Mouse (Mus musculus): Measurements from ENCODE around the gene Tceal8. TPM values are rescaled to one million over a fixed set of nuclear protein-coding genes. Genes with fewer than 3 reads are reported as not detected.

Tceal8 gene
- polyA plus RNA-seq, 1 experiment from 2014 or later = 214 TPM

DNA sequence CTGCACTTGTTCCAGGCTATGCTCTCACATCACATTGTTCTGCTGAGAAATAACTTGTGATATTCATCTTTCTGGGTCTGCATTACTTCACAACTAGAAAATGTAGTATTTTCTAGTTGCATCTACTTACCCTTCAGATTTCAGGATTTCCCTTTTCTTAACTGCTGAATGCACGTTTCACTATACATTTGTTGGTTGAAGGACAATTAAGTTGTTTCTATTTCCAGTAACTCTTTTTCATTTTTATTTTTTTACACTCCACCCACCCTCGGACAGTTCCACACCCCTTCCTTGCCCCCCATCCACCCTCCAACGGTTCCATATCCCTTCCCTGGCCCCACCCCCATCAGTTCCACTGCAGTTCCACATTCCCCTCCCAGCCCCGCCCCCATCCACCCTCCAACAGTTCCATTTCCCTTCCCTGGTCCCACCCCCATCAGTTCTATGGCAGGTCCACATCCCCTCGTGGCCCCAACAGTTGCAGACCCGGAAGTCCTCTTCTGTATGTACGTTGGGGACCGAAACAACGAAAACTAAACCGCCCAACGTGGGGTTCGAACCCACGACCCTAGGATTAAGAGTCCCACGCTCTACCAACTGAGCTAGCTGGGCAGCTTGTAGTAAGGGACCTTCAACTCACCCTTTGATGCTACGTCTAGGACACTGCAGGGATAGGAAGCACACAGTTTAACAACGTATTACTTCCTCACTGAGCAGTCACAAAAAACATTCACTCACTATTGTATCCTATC, 23.2 kb upstream of the Tceal8 start:
- WGBS = 84% methylated on average over 16 of the region's 16 CpGs
- no peaks in the 10 kb centered on the region for H3K36me3 ChIP-seq (ENCODE audit: control insufficient read depth, insufficient read depth, low read length)
- no peaks in the 10 kb centered on the region for H3K27me3 ChIP-seq (ENCODE audit: control insufficient read depth, insufficient read depth, low read length)
- DNase-seq (ENCODE audit: low spot score, missing footprints) (no peak), ATAC-seq (ENCODE audit: low FRiP score) (no peak)
- H3K4me2 ChIP-seq = no peak overlapping the region
- no peaks in the 10 kb centered on the region for H3K9me3 ChIP-seq (ENCODE audit: control insufficient read depth, low read length)
- H3K4me3 ChIP-seq (ENCODE audit: low read depth, low read length) = no peak overlapping the region
- H3K4me1 ChIP-seq (ENCODE audit: control insufficient read depth, insufficient read depth, low read length) = no peaks in the 10 kb centered on the region
- no peak overlapping the region for H3K9ac ChIP-seq (ENCODE audit: low read length)
- no peak overlapping the region for H3K27ac ChIP-seq (ENCODE audit: low read depth, low read length)

GRCm38 (mm10) chrX:136183107-136183506, 11.0 kb upstream of the Tceal8 start:
- no peak for DNase-seq (ENCODE audit: low spot score, missing footprints)
- no peak for ATAC-seq (ENCODE audit: low FRiP score)
- Histone ChIP-seq H3K4me3 (ENCODE audit: low read depth, low read length) (no peak overlapping the region), H3K27ac (ENCODE audit: low read depth, low read length) (no peak overlapping the region), H3K4me2 (no peak overlapping the region), H3K36me3 (ENCODE audit: control insufficient read depth, insufficient read depth, low read length) (no peaks in the 10 kb centered on the region), H3K9me3 (ENCODE audit: control insufficient read depth, low read length) (no peaks in the 10 kb centered on the region), H3K27me3 (ENCODE audit: control insufficient read depth, insufficient read depth, low read length) (no peaks in the 10 kb centered on the region), H3K4me1 (ENCODE audit: control insufficient read depth, insufficient read depth, low read length) (no peaks in the 10 kb centered on the region), H3K9ac (ENCODE audit: low read length) (no peak overlapping the region)
- 79% methylated on average over 1 of the region's 1 CpGs for WGBS

DNA sequence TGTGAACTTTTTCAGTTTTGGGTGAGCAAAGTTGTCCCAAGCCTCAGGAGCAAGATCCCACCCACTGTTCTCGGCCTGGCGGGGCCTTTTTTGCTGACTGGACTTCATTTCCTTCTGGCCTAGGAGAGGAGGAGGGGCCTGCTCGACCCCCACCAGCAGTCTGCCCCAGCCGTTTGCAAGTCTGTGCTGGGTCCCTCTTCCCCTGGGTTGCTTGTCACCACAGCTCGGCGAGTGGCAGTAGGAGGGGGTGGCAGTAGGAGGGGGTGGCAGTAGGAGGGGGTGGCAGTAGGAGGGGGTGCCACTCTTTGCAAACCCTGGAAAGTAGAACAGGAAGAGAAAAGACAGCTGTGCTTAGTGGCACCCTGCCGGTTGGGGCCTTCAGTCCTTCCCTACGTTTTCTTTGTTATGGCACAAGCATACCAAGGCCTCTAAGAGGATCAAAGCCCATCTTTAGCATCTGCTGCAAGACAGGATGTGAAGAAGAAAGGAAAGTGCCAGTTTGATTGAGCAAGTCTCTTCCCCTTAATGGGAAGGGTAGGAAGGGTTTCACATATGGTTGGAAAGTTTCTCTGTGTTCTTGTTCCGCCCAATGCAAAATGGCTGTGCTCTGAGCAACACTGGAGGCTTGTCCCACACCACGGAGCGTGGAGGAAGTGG, 8.9 kb upstream of the Tceal8 start:
- Histone ChIP-seq H3K9ac (ENCODE audit: low read length) (no peak overlapping the region), H3K4me1 (ENCODE audit: control insufficient read depth, insufficient read depth, low read length) (no peaks in the 10 kb centered on the region), H3K9me3 (ENCODE audit: control insufficient read depth, low read length) (no peaks in the 10 kb centered on the region), H3K36me3 (ENCODE audit: control insufficient read depth, insufficient read depth, low read length) (no peaks in the 10 kb centered on the region), H3K4me3 (ENCODE audit: low read depth, low read length) (no peak overlapping the region), H3K27me3 (ENCODE audit: control insufficient read depth, insufficient read depth, low read length) (no peaks in the 10 kb centered on the region), H3K4me2 (no peak overlapping the region), H3K27ac (ENCODE audit: low read depth, low read length) (no peak overlapping the region)
- DNase-seq (ENCODE audit: low spot score, missing footprints) (peak; percentile 88), ATAC-seq (ENCODE audit: low FRiP score) (peak; percentile 74)
- 25% methylated on average over 11 of the region's 11 CpGs for WGBS

- H3K9me3 ChIP-seq (ENCODE audit: control insufficient read depth, low read length) = no peaks in the 10 kb centered on the region
- H3K27me3 ChIP-seq (ENCODE audit: control insufficient read depth, insufficient read depth, low read length) = no peaks in the 10 kb centered on the region
- DNase-seq (ENCODE audit: low spot score, missing footprints) = peak; percentile 85
- no peaks in the 10 kb centered on the region for H3K36me3 ChIP-seq (ENCODE audit: control insufficient read depth, insufficient read depth, low read length)
- peak overlapping the region; percentile 49 for H3K4me3 ChIP-seq (ENCODE audit: low read depth, low read length)
- WGBS = 30% methylated on average over 10 of the region's 10 CpGs
- H3K27ac ChIP-seq (ENCODE audit: low read depth, low read length) = peak overlapping the region; percentile 28; the same call in 1 of the 2 replicates
- peak overlapping the region; percentile 48; the same call in 1 of the 2 replicates for H3K9ac ChIP-seq (ENCODE audit: low read length)
- H3K4me1 ChIP-seq (ENCODE audit: control insufficient read depth, insufficient read depth, low read length) = no peaks in the 10 kb centered on the region; the same call in 1 of the 2 replicates
- peak overlapping the region; percentile 32 for H3K4me2 ChIP-seq
- ATAC-seq (ENCODE audit: low FRiP score) = no peak
These were observed 644 bp upstream of the Tceal8 start for GRCm38 (mm10) chrX:136172786-136173185.

- Histone ChIP-seq H3K4me3 (ENCODE audit: low read depth, low read length) (peak overlapping the region; percentile 49), H3K4me1 (ENCODE audit: control insufficient read depth, insufficient read depth, low read length) (no peaks in the 10 kb centered on the region; the same call in 1 of the 2 replicates), H3K27me3 (ENCODE audit: control insufficient read depth, insufficient read depth, low read length) (no peaks in the 10 kb centered on the region), H3K36me3 (ENCODE audit: control insufficient read depth, insufficient read depth, low read length) (no peaks in the 10 kb centered on the region), H3K27ac (ENCODE audit: low read depth, low read length) (peak overlapping the region; percentile 45), H3K9me3 (ENCODE audit: control insufficient read depth, low read length) (no peaks in the 10 kb centered on the region), H3K4me2 (peak overlapping the region; percentile 45), H3K9ac (ENCODE audit: low read length) (peak overlapping the region; percentile 60)
- peak; percentile 95 for DNase-seq (ENCODE audit: low spot score, missing footprints)
- WGBS = 16% methylated on average over 24 of the region's 24 CpGs
- peak; percentile 70 for ATAC-seq (ENCODE audit: low FRiP score)
These were observed 689 bp downstream of the Tceal8 start for GRCm38 (mm10) chrX:136171189-136172117.

DNA sequence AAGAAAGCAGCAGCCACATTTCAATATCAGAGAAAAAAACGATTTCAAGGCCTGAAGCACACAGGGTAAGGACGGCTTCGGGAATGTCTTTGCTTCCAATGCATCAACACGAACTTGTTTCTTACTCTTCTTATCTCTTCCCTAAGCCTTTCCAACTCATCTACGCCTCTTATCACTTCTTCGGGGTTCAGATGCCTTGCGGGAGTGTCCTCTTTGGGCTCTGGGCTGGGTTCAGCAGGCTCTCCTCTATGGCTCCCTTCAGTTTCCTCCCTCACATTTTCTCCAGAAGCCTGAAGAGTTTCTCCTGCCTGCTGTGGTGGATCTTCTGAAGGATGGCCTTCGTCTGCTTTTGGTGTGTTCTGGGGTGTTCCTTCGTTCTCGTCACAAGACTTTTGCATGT, 1.5 kb downstream of the Tceal8 start:
- Histone ChIP-seq H3K9ac (ENCODE audit: low read length) (peak overlapping the region; percentile 20; the same call in 1 of the 2 replicates), H3K4me3 (ENCODE audit: low read depth, low read length) (peak overlapping the region; percentile 49), H3K4me1 (ENCODE audit: control insufficient read depth, insufficient read depth, low read length) (no peaks in the 10 kb centered on the region; the same call in 1 of the 2 replicates), H3K36me3 (ENCODE audit: control insufficient read depth, insufficient read depth, low read length) (no peaks in the 10 kb centered on the region), H3K4me2 (peak overlapping the region; percentile 45), H3K27ac (ENCODE audit: low read depth, low read length) (no peak overlapping the region), H3K27me3 (ENCODE audit: control insufficient read depth, insufficient read depth, low read length) (no peaks in the 10 kb centered on the region), H3K9me3 (ENCODE audit: control insufficient read depth, low read length) (no peaks in the 10 kb centered on the region)
- no peak for ATAC-seq (ENCODE audit: low FRiP score)
- WGBS = 65% methylated on average over 10 of the region's 10 CpGs
- DNase-seq (ENCODE audit: low spot score, missing footprints) = no peak

- H3K4me3 ChIP-seq (ENCODE audit: low read depth, low read length) = no peak overlapping the region
- no peak overlapping the region for H3K9ac ChIP-seq (ENCODE audit: low read length)
- H3K36me3 ChIP-seq (ENCODE audit: control insufficient read depth, insufficient read depth, low read length) = no peaks in the 10 kb centered on the region
- 80% methylated on average over 7 of the region's 7 CpGs for WGBS
- H3K27ac ChIP-seq (ENCODE audit: low read depth, low read length) = no peak overlapping the region
- H3K27me3 ChIP-seq (ENCODE audit: control insufficient read depth, insufficient read depth, low read length) = no peaks in the 10 kb centered on the region
- H3K4me2 ChIP-seq = no peak overlapping the region
- H3K4me1 ChIP-seq (ENCODE audit: control insufficient read depth, insufficient read depth, low read length) = no peaks in the 10 kb centered on the region
- DNase-seq (ENCODE audit: low spot score, missing footprints) (no peak), ATAC-seq (ENCODE audit: low FRiP score) (no peak)
- H3K9me3 ChIP-seq (ENCODE audit: control insufficient read depth, low read length) = no peaks in the 10 kb centered on the region
These were observed 27.9 kb downstream of the Tceal8 start for GRCm38 (mm10) chrX:136144195-136144594.

DNA sequence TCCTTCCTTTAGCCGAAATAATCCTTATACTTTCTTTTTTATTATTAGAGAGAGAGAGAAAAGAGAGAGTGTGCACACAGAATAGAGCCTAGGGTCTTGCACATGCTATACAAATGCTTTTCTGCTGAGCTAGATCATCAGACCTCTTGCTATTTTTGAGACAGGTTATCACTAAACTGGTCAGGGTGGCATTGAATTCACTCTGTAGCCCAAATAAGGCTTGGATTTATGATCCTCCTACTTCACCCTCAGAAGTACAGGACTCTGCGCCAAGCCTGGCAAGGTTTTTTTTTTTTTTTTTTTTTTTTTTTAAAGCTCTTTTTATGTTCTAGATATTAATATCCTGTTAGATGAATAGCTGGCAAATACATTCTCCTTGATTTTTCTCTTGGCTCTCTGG, 28.4 kb downstream of the Tceal8 start:
- Histone ChIP-seq H3K4me2 (no peak overlapping the region), H3K27ac (ENCODE audit: low read depth, low read length) (no peak overlapping the region), H3K9ac (ENCODE audit: low read length) (no peak overlapping the region), H3K9me3 (ENCODE audit: control insufficient read depth, low read length) (no peaks in the 10 kb centered on the region), H3K27me3 (ENCODE audit: control insufficient read depth, insufficient read depth, low read length) (no peaks in the 10 kb centered on the region), H3K4me3 (ENCODE audit: low read depth, low read length) (no peak overlapping the region), H3K4me1 (ENCODE audit: control insufficient read depth, insufficient read depth, low read length) (no peaks in the 10 kb centered on the region), H3K36me3 (ENCODE audit: control insufficient read depth, insufficient read depth, low read length) (no peaks in the 10 kb centered on the region)
- ATAC-seq (ENCODE audit: low FRiP score) (no peak), DNase-seq (ENCODE audit: low spot score, missing footprints) (no peak)
- WGBS = 95% methylated on average over 2 of the region's 2 CpGs

All from midbrain, embryonic 11.5 days (tissue).